Mouse (Mus musculus): ENCODE results near the gene Tmem262.

The Tmem262 gene

DNA sequence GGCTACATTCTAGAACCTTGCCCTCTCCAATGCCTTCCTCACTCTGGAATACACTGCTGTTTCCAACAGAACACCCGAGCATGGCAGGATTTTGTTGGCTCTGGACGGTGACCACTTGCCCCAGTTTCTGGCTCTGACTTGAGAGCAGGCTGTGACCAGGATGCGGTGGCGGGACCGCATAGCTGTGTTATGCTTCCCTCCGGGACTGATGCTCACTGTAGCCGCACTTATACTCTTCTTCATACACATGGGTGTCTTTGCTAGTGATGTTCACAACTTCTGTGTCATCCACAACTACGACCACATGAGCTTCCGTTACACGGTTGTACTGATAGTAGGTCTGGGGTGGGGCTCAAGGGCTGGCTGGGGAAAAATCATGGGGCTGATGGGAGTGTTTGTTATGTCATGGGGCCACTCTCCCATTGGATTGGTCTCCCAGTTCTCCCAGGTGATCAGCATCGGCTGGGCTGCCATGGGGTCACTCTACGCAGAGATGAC, at the start of gene Tmem262:
Tmem262 (plus strand) TSS at position 51 of the 498 bp plus-strand sequence.
- DNase-seq (ENCODE audit: low spot score), result no peak

DNA sequence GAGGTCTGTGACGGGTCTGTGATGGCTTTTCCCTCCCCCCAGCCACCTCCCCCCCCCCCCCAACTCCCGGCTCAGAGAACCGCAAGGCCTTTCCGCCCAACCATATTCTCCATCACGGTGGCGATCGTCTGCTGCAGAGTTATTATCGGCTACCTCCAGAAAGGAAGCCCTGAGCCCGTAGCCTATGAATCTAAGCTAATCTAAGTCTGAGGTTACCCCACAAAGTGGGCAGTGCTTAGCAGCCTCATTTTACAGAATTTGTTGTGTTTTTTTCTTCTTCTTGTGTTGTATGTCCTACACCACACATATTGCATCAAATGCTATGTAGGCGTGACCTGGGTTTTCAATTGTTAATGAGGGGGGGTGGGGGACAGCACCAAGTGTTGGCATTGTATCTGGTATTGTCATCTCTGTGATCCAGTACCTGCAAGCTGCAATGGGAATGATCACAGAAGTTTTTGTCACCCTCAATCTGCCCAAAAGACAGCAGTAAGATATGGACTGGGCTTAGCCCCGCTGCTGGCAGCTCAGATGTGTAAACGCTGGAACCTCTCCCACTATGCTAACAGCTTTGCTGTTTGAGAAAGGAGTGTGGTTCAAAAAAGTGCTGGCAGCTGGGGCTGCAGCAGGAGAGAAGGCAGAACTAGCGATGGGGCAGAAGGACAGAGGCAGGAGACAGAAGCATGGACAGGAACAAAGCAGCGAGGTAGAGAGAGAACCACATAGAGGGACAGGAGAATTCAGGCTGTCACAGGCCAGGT, 49.1 kb upstream of the Tmem262 start:
- no peak for DNase-seq (ENCODE audit: low spot score)

DNA sequence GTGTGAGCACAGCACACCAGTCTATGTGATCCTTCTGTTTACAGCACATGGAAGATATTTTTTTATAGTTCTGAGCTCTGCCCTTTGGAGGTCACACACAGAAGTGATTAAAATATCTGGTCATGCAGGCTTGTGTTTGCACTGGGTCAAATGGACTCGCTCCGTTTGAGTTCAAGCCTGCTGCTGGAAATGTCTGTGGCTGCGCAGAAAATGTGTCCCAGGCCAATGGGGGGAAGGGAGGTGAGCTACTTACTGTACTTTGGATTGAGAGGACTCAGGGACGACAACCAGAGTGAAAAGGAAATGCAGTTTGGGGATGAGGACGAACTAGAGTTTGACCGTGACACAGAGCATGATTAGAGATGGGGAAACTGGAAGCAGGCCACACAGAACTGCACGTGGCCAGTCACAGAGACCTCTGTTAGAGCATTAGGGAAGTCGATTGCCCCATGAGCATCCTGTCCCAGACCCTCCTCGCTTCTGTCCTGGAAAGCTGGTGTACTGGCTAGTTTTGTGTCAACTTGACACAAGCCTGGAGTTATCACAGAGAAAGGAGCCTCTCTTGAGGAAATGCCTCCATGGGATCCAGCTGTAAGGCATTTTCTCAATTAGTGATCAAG, 43.8 kb upstream of the Tmem262 start:
- no peak for DNase-seq (ENCODE audit: low spot score)

DNA sequence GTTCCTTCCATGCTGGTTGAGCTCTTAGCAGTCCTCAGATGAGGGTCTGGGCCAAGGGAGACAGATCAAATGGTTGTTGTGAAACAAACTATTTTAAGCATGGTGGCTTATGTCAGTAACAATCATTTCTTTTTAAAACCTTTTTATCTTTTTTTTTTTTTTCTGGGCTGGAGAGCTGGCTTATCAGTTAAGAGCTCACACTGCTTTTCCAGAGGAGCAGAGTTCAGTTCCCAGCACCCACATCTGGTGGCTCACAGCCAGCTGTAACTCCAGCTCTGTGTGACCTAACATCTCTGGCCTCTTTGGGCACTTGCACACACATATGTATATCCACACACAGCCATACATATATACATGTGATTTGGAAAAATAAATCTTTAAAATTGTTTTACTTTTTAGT, 42.1 kb upstream of the Tmem262 start:
- DNase-seq (ENCODE audit: low spot score), result no peak

DNA sequence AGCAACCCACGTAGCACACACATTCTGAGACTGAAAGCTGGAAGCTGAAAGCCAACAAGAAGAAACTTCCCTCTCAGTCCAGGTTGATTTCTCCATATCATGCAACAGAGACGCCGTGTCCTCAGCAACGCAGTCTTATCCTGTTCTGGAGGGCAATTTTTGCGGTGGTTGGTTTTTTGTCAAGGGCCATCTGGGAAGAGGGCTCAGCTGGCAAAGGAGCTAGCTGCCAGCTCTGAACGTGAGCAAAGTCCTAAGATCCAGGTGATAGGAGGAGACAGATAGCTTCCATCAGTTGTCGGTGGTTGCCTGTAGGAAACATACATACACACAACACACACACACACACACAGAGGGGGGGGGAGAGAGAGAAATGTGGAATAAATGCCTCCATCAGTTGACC, 41.5 kb upstream of the Tmem262 start:
- no peak for DNase-seq (ENCODE audit: low spot score)

DNA sequence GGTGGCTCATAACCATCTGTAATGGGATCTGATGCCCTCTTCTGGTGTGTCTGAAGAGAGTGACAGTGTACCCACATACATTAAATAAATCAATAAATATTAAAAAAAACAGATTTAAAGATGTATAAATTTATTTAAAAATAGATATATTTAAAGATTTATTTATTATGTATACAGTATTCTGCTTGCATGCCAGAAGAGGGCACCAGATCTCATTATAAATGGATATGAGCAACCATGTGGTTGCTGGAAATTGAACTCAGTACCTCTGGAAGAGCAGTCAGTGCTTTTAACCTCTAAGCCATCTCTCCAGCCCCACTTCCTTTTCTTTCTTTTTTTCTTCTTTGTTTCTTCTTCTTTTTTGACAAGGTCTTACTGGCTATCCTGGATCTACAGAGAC, 39.8 kb upstream of the Tmem262 start:
- no peak for DNase-seq (ENCODE audit: low spot score)

DNA sequence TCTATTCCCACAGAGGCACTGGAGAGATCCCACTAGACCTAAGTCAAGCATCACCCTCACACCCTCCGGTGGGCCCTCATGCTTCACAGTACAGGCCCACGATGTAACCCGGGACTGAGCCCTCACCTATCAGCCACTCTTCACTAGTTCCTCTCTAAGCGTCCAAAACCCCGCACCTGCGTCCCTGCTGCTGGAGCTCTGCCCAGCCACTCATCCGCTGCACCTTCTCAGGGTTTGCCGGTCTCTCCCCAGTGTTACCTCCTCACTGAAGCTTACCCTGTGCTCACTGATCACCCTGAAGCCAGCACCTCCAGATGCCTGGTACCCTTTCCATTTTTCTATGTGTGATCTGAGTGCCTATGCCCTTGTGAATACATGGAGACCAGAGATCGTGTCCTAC, 37.5 kb upstream of the Tmem262 start:
- no peak for DNase-seq (ENCODE audit: low spot score)

DNA sequence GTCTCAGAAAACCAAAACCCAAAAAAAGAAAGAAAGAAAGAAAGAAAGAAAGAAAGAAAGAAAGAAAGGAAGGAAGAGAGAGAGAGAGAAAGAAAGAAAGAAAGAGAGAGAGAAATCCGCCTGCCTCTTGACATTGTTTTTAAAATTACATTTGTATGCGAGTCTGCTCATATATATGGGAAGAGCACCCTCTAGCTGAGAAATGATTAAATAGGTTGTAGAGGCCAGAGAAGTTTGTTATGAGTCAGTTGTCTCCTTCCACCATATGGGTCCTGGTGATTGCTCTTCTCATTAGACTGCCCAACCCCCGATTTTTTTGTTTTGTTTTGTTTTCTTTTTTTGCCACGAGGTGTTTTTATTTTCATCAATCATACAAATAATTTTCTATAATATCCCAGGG, 35.7 kb upstream of the Tmem262 start:
- peak; percentile 83 for DNase-seq (ENCODE audit: low spot score)

DNA sequence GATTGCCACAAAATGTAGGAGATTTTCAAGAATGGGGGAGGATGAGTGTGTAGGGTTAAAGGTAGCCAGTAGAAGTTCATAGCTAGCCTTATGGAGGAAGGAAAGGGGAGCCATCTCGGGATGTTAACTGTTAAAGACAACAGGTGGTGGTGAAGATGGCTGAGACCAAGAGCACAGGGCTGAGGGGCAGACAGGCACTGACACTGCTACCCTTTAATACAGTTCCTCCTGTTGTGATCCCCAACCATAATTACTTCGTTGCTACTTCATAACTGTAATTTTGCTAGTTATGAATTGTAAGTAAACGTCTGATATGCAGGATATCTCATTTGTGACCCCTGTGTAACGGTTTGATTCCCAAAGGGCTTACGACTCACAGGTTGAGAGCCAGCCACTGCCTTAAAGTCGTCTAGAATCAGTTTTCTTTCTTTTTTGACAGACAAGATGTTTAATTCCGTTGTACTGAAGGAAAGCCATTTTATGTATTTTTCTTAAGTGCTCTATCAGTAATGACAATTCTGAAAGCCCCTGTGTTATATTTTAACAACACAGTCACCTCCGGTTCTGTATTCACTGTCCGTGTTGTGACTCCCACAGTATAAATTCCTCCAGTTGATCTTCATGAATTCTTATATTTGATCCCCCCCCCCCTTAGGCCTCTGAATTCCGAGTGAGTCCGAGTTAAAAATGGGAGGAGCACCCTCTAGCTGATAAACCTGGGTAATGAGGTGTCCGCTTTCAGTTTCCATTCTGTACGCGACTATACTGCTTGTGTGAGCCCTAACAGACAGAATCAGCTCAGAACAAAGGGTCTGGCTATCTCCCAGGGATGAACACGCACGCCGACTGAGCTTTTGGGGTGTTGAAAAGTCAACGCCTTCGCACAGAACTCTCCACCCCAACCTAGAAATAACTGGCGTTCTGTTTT, 34.2 kb upstream of the Tmem262 start:
- DNase-seq (ENCODE audit: low spot score), result no peak

DNA sequence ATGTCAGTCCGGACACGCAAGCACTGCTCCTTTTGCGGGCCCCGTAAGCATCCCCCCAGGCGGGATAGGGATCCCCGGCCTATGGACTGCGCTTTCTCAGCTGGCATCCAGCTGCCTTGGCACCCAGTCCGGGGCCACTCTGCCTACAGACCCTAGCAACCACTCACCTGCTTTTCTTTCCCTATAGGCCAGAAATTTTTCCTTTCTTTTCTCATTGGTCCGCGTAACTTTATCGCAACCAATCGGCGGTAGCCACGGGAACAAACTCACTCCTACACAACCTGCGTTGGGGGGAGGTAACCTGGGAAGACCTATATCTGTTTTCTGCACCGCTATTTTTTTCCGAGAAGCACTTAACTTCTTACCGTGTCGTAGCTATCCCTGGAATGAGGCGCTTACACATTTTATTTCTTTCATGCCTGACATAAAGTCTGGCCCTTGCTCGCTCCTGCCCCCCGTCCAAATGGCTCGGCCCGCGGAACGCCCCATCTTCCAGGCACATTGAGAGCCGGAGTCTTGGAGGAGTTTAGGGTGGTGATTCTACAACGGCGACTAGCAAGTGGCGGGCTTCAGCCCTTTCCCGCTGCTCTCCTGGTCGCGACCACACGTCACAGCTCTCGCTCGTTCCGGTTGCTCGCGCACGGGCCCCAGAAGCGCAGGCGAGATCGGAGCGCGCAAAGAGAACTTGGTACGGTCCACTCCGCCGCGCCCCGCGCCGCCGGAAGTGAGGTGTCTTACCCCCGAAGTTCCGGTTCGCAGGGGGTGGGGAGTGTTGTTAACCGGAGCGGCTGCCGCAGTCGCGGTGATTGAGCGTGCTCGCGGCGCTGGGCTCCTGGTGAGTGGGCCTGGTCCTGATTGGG, 33.3 kb upstream of the Tmem262 start, which contains the start of gene Syvn1:
Syvn1 (plus strand) TSS at position 283 of the 860 bp plus-strand sequence.
- peak; percentile 97 for DNase-seq (ENCODE audit: low spot score)

DNA sequence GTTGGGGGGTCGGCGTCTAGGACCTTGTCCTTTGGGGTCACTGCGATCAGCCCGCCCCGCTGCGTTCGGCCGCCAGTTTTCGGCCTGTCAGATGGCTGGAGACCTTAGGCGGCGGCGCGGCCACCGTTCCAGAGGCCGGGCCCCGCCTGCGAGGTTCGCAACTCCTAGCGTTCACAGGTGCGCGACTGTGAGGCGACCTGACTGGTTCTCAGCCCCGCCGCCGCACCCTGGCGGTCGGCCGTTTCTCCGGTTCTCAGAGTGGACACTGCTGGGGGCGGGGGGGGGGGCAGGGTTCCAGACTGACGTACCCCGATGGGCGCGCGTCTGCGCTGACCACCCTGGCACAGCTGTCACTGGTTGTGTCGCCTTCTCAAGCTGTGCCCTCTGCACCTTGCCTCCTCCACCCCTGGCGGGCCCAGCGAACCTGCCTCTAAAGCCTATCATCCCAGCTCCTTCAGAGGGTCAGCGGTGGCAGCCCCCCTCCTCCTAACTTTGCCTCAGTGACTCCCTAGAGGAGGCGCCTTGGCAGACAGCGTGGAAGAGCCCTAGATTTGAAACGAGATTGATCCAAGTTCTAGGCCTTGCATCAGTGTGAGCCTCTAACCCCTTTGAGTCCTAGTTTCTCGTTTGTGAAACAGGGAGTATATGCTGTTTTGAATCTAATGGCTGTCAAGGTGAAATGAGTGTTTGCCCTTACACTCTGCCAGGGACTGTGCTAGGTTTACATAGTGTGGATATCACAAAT, 32.5 kb upstream of the Tmem262 start:
- peak; percentile 61 for DNase-seq (ENCODE audit: low spot score)

DNA sequence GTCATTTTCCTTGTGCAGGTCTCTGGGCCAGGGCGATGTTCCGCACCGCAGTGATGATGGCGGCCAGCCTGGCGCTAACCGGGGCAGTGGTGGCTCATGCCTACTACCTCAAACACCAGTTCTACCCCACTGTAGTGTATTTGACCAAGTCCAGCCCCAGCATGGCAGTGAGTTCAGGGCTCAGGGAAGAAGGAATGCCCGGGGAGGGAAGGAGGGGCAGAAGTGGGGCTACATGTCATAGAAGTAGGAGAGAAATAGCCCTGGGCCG, 32.0 kb upstream of the Tmem262 start:
- DNase-seq (ENCODE audit: low spot score), result no peak

DNA sequence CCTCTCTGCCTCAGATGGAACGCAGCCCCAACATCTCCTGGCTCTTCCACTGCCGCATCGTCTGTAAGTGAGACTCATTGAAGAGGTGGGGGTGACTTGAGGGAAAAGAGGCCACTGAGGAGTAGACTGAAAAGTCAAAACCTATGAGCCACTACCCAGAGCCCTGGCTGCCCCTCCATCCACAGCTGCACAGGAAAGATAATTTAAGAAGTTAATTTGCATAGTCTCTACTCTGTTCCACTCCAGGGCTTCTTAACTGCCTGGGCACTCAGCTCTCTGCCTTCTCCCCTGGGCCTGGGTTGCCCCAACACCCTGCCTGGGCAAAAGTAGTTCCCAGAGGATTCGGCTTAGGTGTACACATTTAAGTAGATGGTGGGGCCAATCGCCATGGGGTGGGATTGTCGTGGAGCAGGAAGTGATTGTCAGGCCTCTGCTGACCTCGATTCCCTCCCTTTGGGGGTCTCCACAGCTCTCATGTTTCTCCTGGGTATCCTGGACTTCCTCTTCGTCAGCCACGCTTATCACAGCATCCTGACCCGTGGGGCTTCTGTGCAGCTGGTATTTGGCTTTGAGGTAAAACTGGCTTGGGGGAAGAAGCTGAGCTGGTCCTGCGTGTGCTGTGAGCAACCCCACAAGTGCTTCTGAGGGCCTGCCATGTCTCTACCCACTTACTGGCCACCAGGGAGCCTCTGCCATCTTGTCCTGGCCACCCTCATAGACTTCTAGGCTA, 31.0 kb upstream of the Tmem262 start:
- DNase-seq (ENCODE audit: low spot score), result no peak

DNA sequence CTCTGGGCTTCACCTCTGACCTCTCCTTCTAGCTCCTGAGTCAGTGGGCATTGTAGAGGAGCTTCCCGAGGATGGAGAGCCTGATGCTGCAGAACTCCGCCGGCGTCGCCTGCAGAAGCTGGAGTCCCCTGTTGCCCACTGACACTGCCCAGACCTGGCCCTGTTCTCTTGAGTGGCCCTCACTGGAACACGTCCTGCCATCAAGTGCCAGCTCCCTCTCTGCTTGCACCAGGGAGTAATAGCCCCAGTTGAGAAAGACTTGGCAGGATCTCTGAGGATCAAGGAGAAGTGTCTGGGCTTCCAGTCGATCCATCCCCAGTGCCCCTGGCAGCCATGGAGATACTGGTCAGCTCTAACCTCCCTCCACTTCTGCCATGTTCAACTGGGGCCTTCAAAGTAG, 27.3 kb upstream of the Tmem262 start:
- no peak for DNase-seq (ENCODE audit: low spot score)

DNA sequence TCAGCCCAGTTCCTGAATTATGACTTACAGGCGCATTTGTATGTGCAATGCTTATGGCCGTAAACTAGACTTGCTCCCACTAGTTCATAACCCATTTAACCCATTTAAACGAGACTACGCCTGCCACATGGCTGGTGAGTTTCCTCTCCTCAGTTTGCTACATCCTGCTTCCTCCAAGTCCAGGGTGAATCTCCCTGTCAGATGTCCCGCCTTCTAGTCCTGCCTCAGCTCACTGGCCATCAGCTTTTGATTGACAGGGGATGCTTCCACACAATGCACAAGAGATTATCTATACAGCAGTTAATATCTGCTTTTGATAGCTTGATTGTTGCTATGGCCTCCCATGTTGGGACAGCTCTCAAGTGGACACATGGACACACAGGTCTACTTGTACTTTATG, 25.5 kb upstream of the Tmem262 start:
- DNase-seq (ENCODE audit: low spot score), result peak; percentile 52

DNA sequence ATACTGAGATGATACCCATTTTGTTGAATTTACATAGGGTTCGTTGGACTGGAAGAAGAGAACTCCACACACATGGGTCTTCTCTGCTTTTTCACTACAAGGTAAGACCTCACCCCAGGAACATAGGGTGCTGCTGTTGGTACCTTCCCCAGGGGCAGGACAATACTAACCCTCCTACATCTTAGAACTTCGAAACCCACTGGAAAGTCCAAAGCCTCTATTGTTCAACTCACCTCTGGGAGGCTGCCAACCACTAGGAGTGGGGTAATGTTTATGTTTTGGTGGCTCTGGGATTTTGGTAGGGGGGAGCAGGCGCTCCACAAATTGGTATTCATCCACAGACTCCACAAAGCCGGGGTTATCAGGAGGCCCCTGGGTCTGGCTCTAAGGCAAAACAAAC, 23.1 kb upstream of the Tmem262 start:
- DNase-seq (ENCODE audit: low spot score), result no peak

DNA sequence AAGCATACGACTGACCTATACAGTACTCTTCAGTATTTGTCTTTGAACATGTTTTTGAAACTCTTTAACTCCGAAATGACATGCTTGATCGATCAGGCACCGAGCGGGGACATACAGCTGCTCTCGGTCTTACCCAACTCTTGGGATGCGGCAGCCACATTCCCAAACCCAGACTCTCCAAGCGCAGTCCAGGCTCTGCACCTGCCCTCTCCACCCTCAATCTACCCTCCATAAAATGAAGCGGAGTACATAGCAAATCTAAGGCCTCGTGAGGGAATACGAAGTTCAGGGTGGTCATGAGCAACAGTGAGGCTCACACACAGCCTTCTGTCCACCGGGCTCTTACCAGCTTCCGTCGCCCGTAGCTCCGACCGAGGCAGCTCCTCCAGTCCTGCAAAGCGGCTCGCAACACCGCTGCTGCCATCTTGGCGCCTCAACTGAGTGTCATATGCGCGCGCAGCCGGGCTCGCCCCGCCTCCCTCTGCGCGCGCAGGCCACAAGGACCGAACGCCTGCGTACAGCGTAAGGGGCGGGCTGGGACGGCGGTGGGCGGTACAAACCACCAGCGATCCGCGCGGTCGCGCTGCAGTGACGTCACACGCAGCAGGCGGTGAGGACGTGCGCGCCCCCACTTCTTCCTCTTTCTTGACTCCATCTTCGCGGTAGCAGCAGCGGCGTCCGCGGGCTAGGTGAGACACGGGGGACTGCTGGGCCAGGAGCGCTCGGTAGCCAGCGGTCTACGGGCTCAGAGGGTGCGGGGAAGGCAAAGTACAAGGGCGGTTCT, 22.3 kb upstream of the Tmem262 start, which contains the start of the genes Mrpl49 and Fau:
Mrpl49 (minus strand) TSS at position 473 of the 784 bp plus-strand sequence.
Fau (plus strand) TSS at position 532 of the 784 bp plus-strand sequence.
- DNase-seq (ENCODE audit: low spot score), result peak; percentile 99

DNA sequence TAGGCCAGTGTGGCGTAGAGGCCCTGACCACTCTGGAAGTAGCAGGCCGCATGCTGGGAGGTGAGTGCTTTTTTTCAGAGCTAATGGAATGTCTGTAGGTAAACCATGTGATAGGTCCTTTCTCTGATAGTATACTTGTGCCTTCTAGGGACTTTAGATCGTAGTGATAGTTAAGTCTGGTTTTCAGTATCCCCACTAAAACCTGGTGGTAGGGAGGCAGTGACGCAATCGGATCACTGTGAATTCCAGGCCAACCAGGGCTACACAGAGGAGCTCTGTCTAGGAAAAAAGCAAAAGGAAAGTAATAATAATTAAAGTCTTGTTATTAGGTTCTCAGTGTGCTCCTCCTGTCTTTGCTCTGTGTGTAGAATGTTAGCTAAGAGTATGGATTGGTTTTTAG, 21.3 kb upstream of the Tmem262 start:
- DNase-seq (ENCODE audit: low spot score), result peak; percentile 51

DNA sequence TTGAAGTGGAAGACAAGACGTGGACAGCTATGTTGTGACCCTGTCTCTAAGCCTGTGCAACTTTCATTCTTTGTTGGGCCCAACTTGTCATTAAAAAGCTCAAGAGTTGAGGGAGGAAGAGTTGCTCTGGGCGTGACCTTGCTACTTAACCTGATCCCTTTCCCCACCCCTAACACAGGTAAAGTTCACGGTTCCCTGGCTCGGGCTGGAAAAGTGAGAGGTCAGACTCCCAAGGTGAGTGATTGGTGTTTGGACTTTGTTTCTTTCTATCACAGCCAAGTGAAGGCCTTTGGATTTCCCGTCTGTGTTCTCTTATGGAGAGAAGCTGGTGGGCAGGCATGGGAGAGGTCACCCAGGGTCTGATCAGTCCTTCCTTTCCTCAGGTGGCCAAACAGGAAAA, 20.9 kb upstream of the Tmem262 start:
- DNase-seq (ENCODE audit: low spot score), result no peak

Data from MN1 (cell line).